Mouse (Mus musculus) brain, adult 2 months (tissue): ENCODE measurements around the gene B3gnt4.

Source experiments
- DNase-seq: peaks from one replicate; pipeline ENCODE4 v3.0.0; 2011; ENCODE audit warnings: low read depth, low spot score

Gene B3gnt4

GRCm38 (mm10) chr5:123525916-123526495 is 15.7 kb downstream of the B3gnt4 start:
- no peak for DNase-seq

- DNase-seq = no peak
These were observed 18.4 kb downstream of the B3gnt4 start for GRCm38 (mm10) chr5:123528641-123529040.

- DNase-seq = no peak
These were observed 19.8 kb downstream of the B3gnt4 start for GRCm38 (mm10) chr5:123530056-123530455.

GRCm38 (mm10) chr5:123533801-123534200 is 23.5 kb downstream of the B3gnt4 start:
- DNase-seq = no peak

GRCm38 (mm10) chr5:123555693-123556092 is 45.4 kb downstream of the B3gnt4 start:
- DNase-seq = no peak

GRCm38 (mm10) chr5:123556451-123556850 is 46.2 kb downstream of the B3gnt4 start:
- peak; percentile 71 for DNase-seq

GRCm38 (mm10) chr5:123559588-123559987 is 49.3 kb downstream of the B3gnt4 start:
- DNase-seq = peak; percentile 63

- DNase-seq = peak; percentile 78
These were observed 50.9 kb downstream of the B3gnt4 start for GRCm38 (mm10) chr5:123561128-123561527.
